Mouse (Mus musculus) G1E (cell line): ENCODE measurements around the gene Cluap1.
"Not testable (repeated sequence)": the region's sequence is repeated elsewhere in the genome, so short reads cannot be mapped to it uniquely, and the experiment has no call there.

Source experiments
- CTCF ChIP-seq: IDR thresholded peaks from 2 replicates; pipeline ENCODE4 v1.5.1; 2012; ENCODE audit warnings: low read depth, low read length, inconsistent platforms, mixed read lengths
- GATA2 ChIP-seq: IDR thresholded peaks from 2 replicates; pipeline ENCODE4 v1.6.1; 2012; ENCODE audit warnings: low read depth, low read length, inconsistent platforms, borderline replicate concordance
- POLR2AphosphoS5 ChIP-seq: IDR thresholded peaks from 2 replicates; pipeline ENCODE4 v1.6.1; 2012; ENCODE audit warnings: low read depth, low read length, inconsistent platforms; ENCODE audit not compliant: insufficient replicate concordance

- TF ChIP-seq CTCF, GATA2, POLR2AphosphoS5: not testable (repeated sequence)
Observed at GRCm38 (mm10) chr16:3974456-3974855, 65.9 kb downstream of the Cluap1 start.
